Mouse (Mus musculus) neutrophil, adult 59 days (primary cell): Measurements from ENCODE around the gene Cycs. TPM values are rescaled to one million over a fixed set of nuclear protein-coding genes. Genes with fewer than 3 reads are reported as not detected.

Source experiments
- total RNA-seq, 2 experiments: library from RNA; stranded (reverse); gene quantifications; 1 replicate in 1 of 2; 2 replicates in 1 of 2; pipeline ENCODE4 v1.2.4; 2023

The Cycs gene
- total RNA-seq, result 10 to 100 TPM; 18.0 to 20.2 TPM

GRCm38 (mm10) chr6:50566141-50566996 lies at the start of gene Cycs:
Gene Cycs, minus strand, starts transcription at chr6:50566538.

GRCm38 (mm10) chr6:50596301-50597211 lies 30.2 kb upstream of the Cycs start, which contains the start of gene 4921507P07Rik:
Gene 4921507P07Rik, minus strand, starts transcription at chr6:50596632.

Other genes starting within 250 kb of the Cycs start
- 1 to 10 TPM; 8.7 to 9.6 TPM for gene Osbpl3, start 110.3 kb downstream of the Cycs start, total RNA-seq
- gene 4921507P07Rik, start 30.1 kb upstream of the Cycs start, total RNA-seq, result under 1 TPM; 0.71 to 0.80 TPM
- not detected for gene Npvf, start 87.9 kb upstream of the Cycs start, total RNA-seq